7 mouse cellular contexts compared by ENCODE assay signal in genomic region chr1:191905637-191906533, GRCm38 (mm10). TPM values are rescaled to one million over a fixed set of nuclear protein-coding genes. Genes with fewer than 3 reads are reported as not detected.
A peak's percentile ranks its signal among the peaks of the same experiment; 100 is the strongest.
DNase-seq lines count a peak whose midpoint lies in the region; ATAC-seq and TF ChIP-seq lines count a peak whose summit lies in the region.

No protein-coding gene starts in this region.

- no peak for TF ChIP-seq EP300 in stomach, postnatal 0 days (optimal IDR thresholded peaks at IDR 0.05)

- no peak; the same call in 1 of the 2 replicates for ATAC-seq in forebrain, postnatal 0 days
- ATAC-seq in megakaryocyte, adult 5-6 weeks (ENCODE audit: poor library complexity, severe bottlenecking) = peak; percentile 50
- peak; percentile 79 for ATAC-seq in stomach, postnatal 0 days (ENCODE audit: low FRiP score, low TSS enrichment)

- TF ChIP-seq POLR2A in testis, adult 2 months (IDR thresholded peaks at IDR 0.05; ENCODE audit: control insufficient read depth, low read depth, low read length) = no peak

- WGBS in forebrain, postnatal 0 days = 4% methylated on average over 48 of the region's 58 CpGs
- 6% methylated on average over 44 of the region's 58 CpGs for WGBS in stomach, postnatal 0 days

- DNase-seq in testis, postnatal 14 days (ENCODE audit: low spot score) = no peak
- peak; percentile 43 for DNase-seq in cerebellum, adult 11-12 months
- DNase-seq in forebrain, postnatal 0 days = no peak
- DNase-seq in kidney, postnatal 10 days = peak; percentile 86
- no peak for DNase-seq in stomach, postnatal 0 days (ENCODE audit: low spot score)

- H3K4me1 ChIP-seq in testis, adult 2 months (ENCODE audit: control insufficient read depth, insufficient read depth, low read length) = peaks cover 13% of the 10 kb centered on the region
- peaks cover 20% of the 10 kb centered on the region for H3K4me1 ChIP-seq in forebrain, postnatal 0 days (ENCODE audit: insufficient read depth)
- H3K4me1 ChIP-seq in stomach, postnatal 0 days (replicated peaks; ENCODE audit: control insufficient read depth, insufficient read depth) = 0 out of 2 replicates have a peak, but pooled peaks cover 3% of the 10 kb centered on the region

- H3K4me3 ChIP-seq in testis, adult 2 months (ENCODE audit: control insufficient read depth, low read depth, low read length) = peak overlapping the region; percentile 79
- peak overlapping the region; percentile 93 for H3K4me3 ChIP-seq in forebrain, postnatal 0 days (ENCODE audit: low read depth, low read length)
- H3K4me3 ChIP-seq in stomach, postnatal 0 days (ENCODE audit: low read depth, low read length) = peak overlapping the region; percentile 88

- H3K36me3 ChIP-seq in testis, adult 2 months (ENCODE audit: control insufficient read depth, insufficient read depth, low read length) = peaks cover 7% of the 10 kb centered on the region
- no peaks in the 10 kb centered on the region for H3K36me3 ChIP-seq in forebrain, postnatal 0 days (ENCODE audit: insufficient read depth)
- H3K36me3 ChIP-seq in stomach, postnatal 0 days (ENCODE audit: control insufficient read depth, insufficient read depth, low read length) = peaks cover 6% of the 10 kb centered on the region; the same call in 1 of the 2 replicates

- TF ChIP-seq CTCF in testis, adult 2 months (IDR thresholded peaks at IDR 0.05; ENCODE audit: control insufficient read depth, insufficient read depth, insufficient replicate concordance, low read depth, low read length) = no peak
- TF ChIP-seq CTCF in forebrain, postnatal 0 days (IDR thresholded peaks at IDR 0.05; ENCODE audit: low read depth) = no peak
- no peak for TF ChIP-seq CTCF in stomach, postnatal 0 days (IDR thresholded peaks at IDR 0.05; ENCODE audit: low read depth)

- peak overlapping the region; percentile 96 for H3K4me2 ChIP-seq in forebrain, postnatal 0 days (ENCODE audit: low read depth)
- peak overlapping the region; percentile 88 for H3K4me2 ChIP-seq in stomach, postnatal 0 days (replicated peaks; ENCODE audit: low read depth)

- H3K9ac ChIP-seq in forebrain, postnatal 0 days = peak overlapping the region; percentile 73
- H3K9ac ChIP-seq in stomach, postnatal 0 days (ENCODE audit: low read length) = peak overlapping the region; percentile 78

- H3K27me3 ChIP-seq in testis, adult 2 months (ENCODE audit: control insufficient read depth, insufficient read depth, low read length) = no peaks in the 10 kb centered on the region
- H3K27me3 ChIP-seq in forebrain, postnatal 0 days (ENCODE audit: insufficient read depth, low read length) = no peaks in the 10 kb centered on the region
- no peaks in the 10 kb centered on the region for H3K27me3 ChIP-seq in stomach, postnatal 0 days (ENCODE audit: control insufficient read depth, insufficient read depth, low read length)

- H3K9me3 ChIP-seq in forebrain, postnatal 0 days (ENCODE audit: low read length) = no peaks in the 10 kb centered on the region
- H3K9me3 ChIP-seq in stomach, postnatal 0 days (ENCODE audit: control insufficient read depth, low read length) = no peaks in the 10 kb centered on the region

- peak overlapping the region; percentile 41 for H3K27ac ChIP-seq in testis, adult 2 months (ENCODE audit: control insufficient read depth, insufficient read depth, low read depth, low read length)
- H3K27ac ChIP-seq in forebrain, postnatal 0 days (ENCODE audit: low read depth, low read length) = peak overlapping the region; percentile 59
- peak overlapping the region; percentile 88 for H3K27ac ChIP-seq in stomach, postnatal 0 days (replicated peaks)

RNA-seq across cellular contexts. Expression of gene Slc30a1, which starts 0.7 kb away (rescaled TPM):
- 16.6 and 17.8 TPM in 2 replicates for polyA plus RNA-seq in testis, adult 2 months (2012; rRNA removed)
- 22.4 and 32.4 TPM in 2 replicates for total RNA-seq in forebrain, postnatal 0 days (2014; rRNA removed)
- 4.1 and 4.9 TPM in 2 replicates for polyA plus RNA-seq in forebrain, postnatal 0 days (2015; fragmentation: Nextera tagmentation; extraction: Ambion mirVana)
- 10.1 TPM in 2 replicates for total RNA-seq in megakaryocyte, adult 5-6 weeks (2015)
- total RNA-seq in megakaryocyte, adult 5-6 weeks (2017) = 11.2 and 12.1 TPM in 2 replicates
- polyA plus RNA-seq in stomach, postnatal 0 days (2015; fragmentation: Nextera tagmentation; extraction: Ambion mirVana) = 5.4 and 5.5 TPM in 2 replicates

Comparison
In these comparisons a context has a peak if more than half of its experiments do, and no peak if none do; other contexts are left out.
1. DNase-seq: peak in cerebellum, adult 11-12 months (single experiment) and kidney, postnatal 10 days (single experiment); none in testis, postnatal 14 days (single experiment), forebrain, postnatal 0 days (single experiment) and stomach, postnatal 0 days (single experiment).
2. Peak in every context shown above with its lines, with median percentiles within 50 percentile points of each other: H3K27ac ChIP-seq and H3K4me3 ChIP-seq.